Mouse (Mus musculus) olfactory bulb, adult 2 months (tissue): ENCODE results near the gene Trh. TPM values are rescaled to one million over a fixed set of nuclear protein-coding genes. Genes with fewer than 3 reads are reported as not detected.

Experiments
- H3K27ac ChIP-seq: fragments of 200-500 bp; 2 replicates; pipeline ENCODE4 v1.5.1; 2012; ENCODE audit warnings: low read depth, low read length; ENCODE audit not compliant: insufficient read depth
- H3K4me1 ChIP-seq: fragments of 200-500 bp; 2 replicates; pipeline ENCODE4 v1.6.1; 2012; ENCODE audit warnings: low read length; ENCODE audit not compliant: control insufficient read depth, insufficient read depth
- H3K4me3 ChIP-seq: fragments of 200-500 bp; 2 replicates; pipeline ENCODE4 v1.5.1; 2012; ENCODE audit warnings: mild to moderate bottlenecking, low read depth, low read length, moderate library complexity; ENCODE audit not compliant: insufficient read depth
- CTCF ChIP-seq: fragments of 200-500 bp; IDR thresholded peaks from 2 replicates; pipeline ENCODE4 v1.5.1; 2012; ENCODE audit warnings: low read depth, mild to moderate bottlenecking, low read length, moderate library complexity; ENCODE audit not compliant: insufficient read depth
- POLR2A ChIP-seq: fragments of 200-500 bp; IDR thresholded peaks from 2 replicates; pipeline ENCODE4 v1.6.1; 2012; ENCODE audit warnings: mild to moderate bottlenecking, low read depth, low read length, moderate library complexity; ENCODE audit not compliant: insufficient read depth
- WGBS: fragments of 180-500 bp; shearing (Covaris S2); methylation state at CpG from one replicate; pipeline ENCODE4 v1.1.7; 2018; 5-methylcytosine and 5-hydroxymethylcytosine counted together
- polyA plus RNA-seq: library from polyadenylated mRNA; stranded (reverse); fragments of >200 nt; gene quantifications from 2 replicates; pipeline ENCODE4 v1.2.4, GENCODE M21; 2012; ENCODE audit warnings: low replicate concordance; ENCODE audit not compliant: missing spikeins, insufficient read depth, insufficient read length

Gene Trh
- polyA plus RNA-seq, 1 experiment = not detected

DNA sequence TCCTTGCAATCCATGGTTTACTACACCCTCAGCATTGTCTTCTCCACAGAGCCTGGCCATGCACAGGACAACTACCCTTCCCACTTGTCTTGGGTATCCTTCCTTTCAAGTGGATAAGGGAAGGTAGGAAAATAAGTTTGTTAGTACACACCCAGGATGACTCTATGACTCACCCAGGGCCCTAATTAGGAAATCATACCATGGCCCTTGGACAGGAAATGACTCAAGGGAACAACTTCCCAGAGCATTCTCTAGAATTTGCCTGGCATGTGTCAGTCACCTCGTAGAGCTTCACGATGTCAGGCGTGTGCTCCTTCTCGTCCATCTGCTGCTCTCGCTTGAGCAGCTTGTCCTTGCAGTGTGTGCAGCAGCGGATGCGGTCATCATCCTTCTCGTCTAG is 45.0 kb downstream of the Trh start:
- Histone ChIP-seq H3K4me3 (no peak overlapping the region), H3K27ac (no peak overlapping the region), H3K4me1 (no peaks in the 10 kb centered on the region)
- WGBS = 91% methylated on average over 8 of the region's 8 CpGs
- TF ChIP-seq CTCF (no peak), POLR2A (no peak)

Other genes with a start within 250 kb of the Trh start
- gene Nr2c2, start 153.3 kb downstream of the Trh start, polyA plus RNA-seq = not detected in 2 replicates
- not detected in 2 replicates for gene Mrps25, start 60.6 kb downstream of the Trh start, polyA plus RNA-seq
- not detected in 2 replicates for gene Rbsn, start 29.7 kb downstream of the Trh start, polyA plus RNA-seq